Mouse (Mus musculus): ENCODE measurements around the gene Rsph14.

DNA sequence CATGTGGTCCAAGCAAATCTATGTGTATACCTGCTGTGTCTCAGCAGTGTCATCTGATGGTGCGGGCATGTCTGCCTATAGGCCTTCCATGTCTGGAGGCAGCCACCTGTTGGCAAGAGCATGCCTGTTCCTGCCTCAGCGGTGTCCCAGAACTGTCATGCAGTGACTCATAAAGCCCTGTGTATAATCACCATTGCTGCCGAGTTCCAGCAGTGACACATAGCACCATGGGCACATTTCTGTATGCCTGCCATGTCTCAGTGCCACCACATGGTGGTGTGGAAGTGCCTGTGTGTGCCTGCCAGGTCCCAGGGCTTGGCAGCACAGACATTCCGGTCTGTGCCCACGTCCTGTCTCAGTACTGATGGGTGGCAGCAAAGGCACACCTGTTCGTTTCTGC is 109.6 kb downstream of the Rsph14 start:
- TF ChIP-seq CTCF (IDR thresholded peaks at IDR 0.05) (peak; percentile 78), EP300 (IDR thresholded peaks at IDR 0.05) (no peak)

All from lung, postnatal 0 days (tissue).